Mouse (Mus musculus) CH12.LX (cell line): ENCODE measurements around the gene Foxl2.

Experiments used
- CTCF ChIP-seq, 2 experiments: IDR thresholded peaks in 1 of 2; conservative IDR thresholded peaks in 1 of 2; 2 replicates each; pipeline ENCODE4 v1.5.1; 2011 to 2012; ENCODE audit warnings: low read depth in 2 of 2, low read length in 2 of 2, improper control_type of control experiment in 1 of 2, inconsistent platforms in 1 of 2, mild to moderate bottlenecking in 1 of 2, moderate library complexity in 1 of 2
- KAT2A ChIP-seq: IDR thresholded peaks from 2 replicates; pipeline ENCODE4 v1.6.1; 2012; ENCODE audit warnings: low read length, improper control_type of control experiment, inconsistent platforms; ENCODE audit not compliant: insufficient replicate concordance
- POLR2AphosphoS2 ChIP-seq: IDR thresholded peaks from 2 replicates; pipeline ENCODE4 v1.6.1; 2011; ENCODE audit warnings: low read depth, low read length, improper control_type of control experiment
- TCF12 ChIP-seq: IDR thresholded peaks from 2 replicates; pipeline ENCODE4 v1.6.1; 2014; ENCODE audit warnings: low read depth, mild to moderate bottlenecking, inconsistent platforms, low read length, improper control_type of control experiment
- ZC3H11A ChIP-seq: IDR thresholded peaks from 2 replicates; pipeline ENCODE4 v1.6.1; 2012; ENCODE audit warnings: low read depth, mild to moderate bottlenecking, inconsistent platforms, low read length, improper control_type of control experiment

GRCm38 (mm10) chr9:98939290-98939689, 15.8 kb upstream of the Foxl2 start:
- TF ChIP-seq ZC3H11A (no peak), POLR2AphosphoS2 (no peak), TCF12 (no peak), KAT2A (no peak), CTCF (conservative IDR thresholded peaks at IDR 0.05 in 1 of 2, IDR thresholded peaks at IDR 0.05 in 1 of 2; ENCODE audit: low read depth in 2 of 2, low read length in 2 of 2) (peak; percentile 25 to 52; a peak in 3 of 4 replicates)
